Mouse (Mus musculus) spleen, postnatal 10 days (tissue): Measurements from ENCODE around the gene Onecut3.

Source experiments
- DNase-seq, 2 experiments: peaks; one replicate each; pipeline ENCODE4 v3.0.0; 2021 to 2022; ENCODE audit warnings: low spot score in 2 of 2

Onecut3 gene

GRCm38 (mm10) chr10:80552364-80552763 lies 57.7 kb downstream of the Onecut3 start:
- no peak for DNase-seq

- peak; percentile 57 to 77 for DNase-seq
These were observed 58.9 kb downstream of the Onecut3 start for GRCm38 (mm10) chr10:80553575-80553974.

GRCm38 (mm10) chr10:80553997-80554396 lies 59.4 kb downstream of the Onecut3 start:
- no peak for DNase-seq

- peak; percentile 89 to 92 for DNase-seq
These were observed 62.8 kb downstream of the Onecut3 start for GRCm38 (mm10) chr10:80557346-80557965.

GRCm38 (mm10) chr10:80559431-80559830 lies 64.8 kb downstream of the Onecut3 start:
- DNase-seq, result no peak

- DNase-seq, result no peak
These were observed 66.0 kb downstream of the Onecut3 start for GRCm38 (mm10) chr10:80560621-80561020.

GRCm38 (mm10) chr10:80561116-80561944 lies 66.7 kb downstream of the Onecut3 start, which contains the start of gene Rexo1:
TSS of gene Rexo1 (minus strand) at chr10:80561560.
- peak; percentile 94 to 98 for DNase-seq

GRCm38 (mm10) chr10:80566375-80567092 lies 71.9 kb downstream of the Onecut3 start:
- peak; percentile 94 for DNase-seq
